Mouse (Mus musculus): ENCODE data around the gene Fam222b. TPM values are rescaled to one million over a fixed set of nuclear protein-coding genes. Genes with fewer than 3 reads are reported as not detected.
A peak's percentile ranks its signal among the peaks of the same experiment; 100 is the strongest.

Gene Fam222b
- polyA plus RNA-seq, 1 experiment from 2014 or later = 17.3 TPM

GRCm38 (mm10) chr11:78202372-78202771 lies 107.9 kb downstream of the Fam222b start:
- no peak overlapping the region for H3K27ac ChIP-seq (replicated peaks)
- H3K4me3 ChIP-seq (replicated peaks) = no peak overlapping the region
- H3K27me3 ChIP-seq = no peaks in the 10 kb centered on the region
- no peaks in the 10 kb centered on the region for H3K4me1 ChIP-seq
- H3K4me2 ChIP-seq (replicated peaks) = no peak overlapping the region
- H3K9me3 ChIP-seq (replicated peaks) = no peaks in the 10 kb centered on the region
- H3K36me3 ChIP-seq = peaks cover 44% of the 10 kb centered on the region
- no peak for ATAC-seq (ENCODE audit: insufficient number of reproducible peaks, low FRiP score, low TSS enrichment, low read depth)
- WGBS = 92% methylated on average over 3 of the region's 3 CpGs
- H3K9ac ChIP-seq = no peak overlapping the region

GRCm38 (mm10) chr11:78204287-78204686 lies 109.8 kb downstream of the Fam222b start:
- Histone ChIP-seq H3K9me3 (replicated peaks) (no peaks in the 10 kb centered on the region), H3K27me3 (no peaks in the 10 kb centered on the region), H3K27ac (replicated peaks) (no peak overlapping the region), H3K9ac (no peak overlapping the region), H3K4me3 (replicated peaks) (no peak overlapping the region), H3K4me1 (no peaks in the 10 kb centered on the region), H3K4me2 (replicated peaks) (no peak overlapping the region), H3K36me3 (peaks cover 63% of the 10 kb centered on the region)
- no peak for ATAC-seq (ENCODE audit: insufficient number of reproducible peaks, low FRiP score, low TSS enrichment, low read depth)
- 78% methylated on average over 6 of the region's 6 CpGs for WGBS

GRCm38 (mm10) chr11:78205361-78206206 lies 111.1 kb downstream of the Fam222b start:
- Histone ChIP-seq H3K4me3 (replicated peaks) (no peak overlapping the region), H3K9me3 (replicated peaks) (no peaks in the 10 kb centered on the region), H3K27me3 (no peaks in the 10 kb centered on the region), H3K27ac (replicated peaks) (no peak overlapping the region), H3K4me2 (replicated peaks) (no peak overlapping the region), H3K36me3 (peaks cover 76% of the 10 kb centered on the region), H3K4me1 (no peaks in the 10 kb centered on the region), H3K9ac (no peak overlapping the region)
- 74% methylated on average over 13 of the region's 13 CpGs for WGBS
- ATAC-seq (ENCODE audit: insufficient number of reproducible peaks, low FRiP score, low TSS enrichment, low read depth) = no peak

MicroRNAs within 50 kb of the gene (microRNA counts, 519-probe panel; counts per million panel counts)
- microRNA mmu-miR-144 (3,494 counts per million, percentile 82 among the panel's probes with 10 or more counts), microRNA mmu-miR-451 (3,108 counts per million, percentile 75 among the panel's probes with 10 or more counts)

Small RNAs within 50 kb of the gene (microRNA-seq; reads per million reads assigned to microRNA genes)
- gene Mir144 (ENCODE audit: borderline number of aligned reads) (51.6 reads per million, percentile 47 among the genes with 10 or more reads in this experiment), gene Mir451a (ENCODE audit: borderline number of aligned reads) (not detected), gene Mir451b (ENCODE audit: borderline number of aligned reads) (not detected), gene Mir7653 (ENCODE audit: borderline number of aligned reads) (not detected)

Other genes with a start within 250 kb of the Fam222b start
- 0.45 and 1.0 TPM in 2 replicates for gene Pipox, start 200.6 kb upstream of the Fam222b start, polyA plus RNA-seq (2015; fragmentation: Nextera tagmentation; extraction: Ambion mirVana)
- gene Sez6, start 163.9 kb upstream of the Fam222b start, polyA plus RNA-seq (2015; fragmentation: Nextera tagmentation; extraction: Ambion mirVana) = 0.60 and 1.3 TPM in 2 replicates
- 16.8 and 18.4 TPM in 2 replicates for gene Phf12, start 111.9 kb upstream of the Fam222b start, polyA plus RNA-seq (2015; fragmentation: Nextera tagmentation; extraction: Ambion mirVana)
- gene Dhrs13, start 62.4 kb upstream of the Fam222b start, polyA plus RNA-seq (2015; fragmentation: Nextera tagmentation; extraction: Ambion mirVana) = 18.5 and 19.7 TPM in 2 replicates
- 65.5 and 65.7 TPM in 2 replicates for gene Flot2, start 56.7 kb upstream of the Fam222b start, polyA plus RNA-seq (2015; fragmentation: Nextera tagmentation; extraction: Ambion mirVana)
- gene Eral1, start 14.3 kb upstream of the Fam222b start, polyA plus RNA-seq (2015; fragmentation: Nextera tagmentation; extraction: Ambion mirVana) = 33.3 and 33.6 TPM in 2 replicates
- 83.1 and 89.3 TPM in 2 replicates for gene Traf4, start 70.9 kb downstream of the Fam222b start, polyA plus RNA-seq (2015; fragmentation: Nextera tagmentation; extraction: Ambion mirVana)
- gene Nek8, start 82.0 kb downstream of the Fam222b start, polyA plus RNA-seq (2015; fragmentation: Nextera tagmentation; extraction: Ambion mirVana) = 17.3 and 18.4 TPM in 2 replicates
- gene Tlcd1, start 82.1 kb downstream of the Fam222b start, polyA plus RNA-seq (2015; fragmentation: Nextera tagmentation; extraction: Ambion mirVana) = 30.3 and 32.8 TPM in 2 replicates
- 1,371 and 1,410 TPM in 2 replicates for gene Rpl23a, start 88.9 kb downstream of the Fam222b start, polyA plus RNA-seq (2015; fragmentation: Nextera tagmentation; extraction: Ambion mirVana)
- gene Rab34, start 93.8 kb downstream of the Fam222b start, polyA plus RNA-seq (2015; fragmentation: Nextera tagmentation; extraction: Ambion mirVana) = 164 and 171 TPM in 2 replicates
- 3.1 and 4.7 TPM in 2 replicates for gene Proca1, start 98.7 kb downstream of the Fam222b start, polyA plus RNA-seq (2015; fragmentation: Nextera tagmentation; extraction: Ambion mirVana)
- gene Sdf2, start 151.1 kb downstream of the Fam222b start, polyA plus RNA-seq (2015; fragmentation: Nextera tagmentation; extraction: Ambion mirVana) = 95.5 and 105 TPM in 2 replicates
- gene Supt6, start 151.3 kb downstream of the Fam222b start, polyA plus RNA-seq (2015; fragmentation: Nextera tagmentation; extraction: Ambion mirVana) = 27.8 and 28.5 TPM in 2 replicates
- 63.8 and 74.0 TPM in 2 replicates for gene 2610507B11Rik, start 167.1 kb downstream of the Fam222b start, polyA plus RNA-seq (2015; fragmentation: Nextera tagmentation; extraction: Ambion mirVana)
- gene BC030499, start 196.2 kb downstream of the Fam222b start, polyA plus RNA-seq (2015; fragmentation: Nextera tagmentation; extraction: Ambion mirVana) = 0.29 TPM in 2 replicates
- gene Spag5, start 206.9 kb downstream of the Fam222b start, polyA plus RNA-seq (2015; fragmentation: Nextera tagmentation; extraction: Ambion mirVana) = 29.2 and 30.3 TPM in 2 replicates
- gene Aldoc, start 228.3 kb downstream of the Fam222b start, polyA plus RNA-seq (2015; fragmentation: Nextera tagmentation; extraction: Ambion mirVana) = 30.1 and 36.8 TPM in 2 replicates
- gene Pigs, start 233.8 kb downstream of the Fam222b start, polyA plus RNA-seq (2015; fragmentation: Nextera tagmentation; extraction: Ambion mirVana) = 78.0 and 84.9 TPM in 2 replicates
- 46.9 and 54.2 TPM in 2 replicates for gene Unc119, start 248.8 kb downstream of the Fam222b start, polyA plus RNA-seq (2015; fragmentation: Nextera tagmentation; extraction: Ambion mirVana)